Mouse (Mus musculus) heart, embryonic 16.5 days (tissue): ENCODE measurements around the gene Gypa. TPM values are rescaled to one million over a fixed set of nuclear protein-coding genes. Genes with fewer than 3 reads are reported as not detected.

ENCODE experiments used
- ATAC-seq: fragments of 200-750 bp; cut with Nextera tagmentation; replicated peaks from 2 replicates; pipeline ENCODE4 v1.8.0; 2017; ENCODE audit warnings: moderate number of reproducible peaks; ENCODE audit not compliant: insufficient read depth, low FRiP score; ENCODE audit errors: extremely low read depth
- H3K27ac ChIP-seq: fragments of 300-500 bp; sonication (generic); 2 replicates; pipeline ENCODE4 v1.5.1; 2014; ENCODE audit warnings: mild to moderate bottlenecking, low read length, control low read depth, moderate library complexity
- H3K27me3 ChIP-seq: fragments of 300-500 bp; sonication (generic); 2 replicates; pipeline ENCODE4 v1.6.1; 2014; ENCODE audit warnings: low read length, mixed read lengths; ENCODE audit not compliant: control insufficient read depth, insufficient read depth
- H3K36me3 ChIP-seq: fragments of 300-500 bp; sonication (generic); 2 replicates; pipeline ENCODE4 v1.6.1; 2014; ENCODE audit not compliant: control insufficient read depth, insufficient read depth
- H3K4me1 ChIP-seq: fragments of 300-500 bp; sonication (generic); 2 replicates; pipeline ENCODE4 v1.6.1; 2014; ENCODE audit warnings: low read length, mixed read lengths; ENCODE audit not compliant: control insufficient read depth, insufficient read depth
- H3K4me2 ChIP-seq: fragments of 300-500 bp; sonication (generic); 2 replicates; pipeline ENCODE4 v1.6.1; 2014; ENCODE audit warnings: low read depth, mild to moderate bottlenecking, control low read depth, low read length
- H3K4me3 ChIP-seq: fragments of 300-500 bp; sonication (generic); 2 replicates; pipeline ENCODE4 v1.5.1; 2014; ENCODE audit warnings: mild to moderate bottlenecking, control low read depth, low read length
- H3K9ac ChIP-seq: fragments of 300-500 bp; sonication (generic); 2 replicates; pipeline ENCODE4 v1.6.1; 2014; ENCODE audit warnings: low read length, control low read depth
- H3K9me3 ChIP-seq: fragments of 300-500 bp; sonication (generic); replicated peaks from 2 replicates; pipeline ENCODE4 v1.6.1; 2016; ENCODE audit warnings: low read length; ENCODE audit not compliant: control insufficient read depth
- WGBS: fragments of 180-500 bp; shearing (Covaris S2); extraction: QIAGEN DNeasy Blood & Tissue Kit; methylation state at CpG from one replicate; pipeline ENCODE4 v1.1.7; 2014; 5-methylcytosine and 5-hydroxymethylcytosine counted together
- polyA plus RNA-seq: library from polyadenylated mRNA; unstranded; fragments of >200 nt; fragmentation: Nextera tagmentation; extraction: Ambion mirVana; gene quantifications from 2 replicates; pipeline ENCODE4 v1.2.1, GENCODE M21; 2015

Gene Gypa
- polyA plus RNA-seq, 1 experiment from 2014 or later: 15.9 TPM

DNA sequence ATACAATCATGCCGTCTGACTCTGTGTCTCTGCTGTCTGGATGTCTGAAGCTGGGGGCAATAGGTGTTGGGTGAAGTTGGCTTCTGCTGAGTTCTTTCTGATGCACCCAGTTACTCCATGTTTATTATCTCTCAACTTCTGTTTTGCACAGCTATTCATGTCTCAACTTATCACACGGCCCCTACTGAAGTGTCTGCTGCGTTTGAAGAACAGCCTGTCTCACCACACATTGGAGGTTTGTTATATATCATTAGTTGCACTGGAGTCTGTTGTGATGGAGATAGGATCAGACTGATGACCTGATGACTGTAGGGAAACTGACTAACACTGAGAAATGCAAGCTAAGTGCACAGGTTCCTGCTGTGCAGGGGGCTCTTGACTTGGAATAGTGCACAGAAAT lies 7.2 kb downstream of the Gypa start:
- Histone ChIP-seq H3K9me3 (no peaks in the 10 kb centered on the region), H3K27me3 (no peaks in the 10 kb centered on the region), H3K4me3 (no peak overlapping the region), H3K27ac (no peak overlapping the region), H3K4me2 (no peak overlapping the region), H3K4me1 (no peaks in the 10 kb centered on the region), H3K36me3 (no peaks in the 10 kb centered on the region), H3K9ac (no peak overlapping the region)
- no peak for ATAC-seq
- WGBS: 69% methylated on average over 3 of the region's 3 CpGs

DNA sequence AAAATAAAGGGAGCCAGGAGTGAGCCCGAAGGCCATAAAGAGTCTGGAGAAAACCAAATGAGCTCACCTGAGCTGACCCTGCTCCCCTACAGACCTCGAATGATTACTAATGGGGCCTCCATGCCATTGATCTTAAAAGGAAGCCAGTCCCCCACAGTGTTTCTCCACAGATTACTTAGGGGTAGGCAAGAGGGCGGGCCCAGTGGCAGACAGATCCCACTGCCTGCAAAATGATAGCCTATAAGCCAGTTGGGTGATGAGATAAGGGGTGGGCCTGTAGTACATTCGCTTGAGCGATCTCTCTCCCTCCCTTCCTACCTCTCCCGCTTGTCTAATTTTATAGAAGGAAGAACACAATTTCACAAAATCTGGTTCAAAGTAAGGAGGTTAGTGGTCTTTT lies 7.7 kb downstream of the Gypa start:
- 79% methylated on average over 6 of the region's 6 CpGs for WGBS
- Histone ChIP-seq H3K27me3 (no peaks in the 10 kb centered on the region), H3K36me3 (no peaks in the 10 kb centered on the region), H3K4me3 (no peak overlapping the region), H3K9ac (no peak overlapping the region), H3K27ac (no peak overlapping the region), H3K4me1 (no peaks in the 10 kb centered on the region), H3K9me3 (no peaks in the 10 kb centered on the region), H3K4me2 (no peak overlapping the region)
- ATAC-seq: no peak

DNA sequence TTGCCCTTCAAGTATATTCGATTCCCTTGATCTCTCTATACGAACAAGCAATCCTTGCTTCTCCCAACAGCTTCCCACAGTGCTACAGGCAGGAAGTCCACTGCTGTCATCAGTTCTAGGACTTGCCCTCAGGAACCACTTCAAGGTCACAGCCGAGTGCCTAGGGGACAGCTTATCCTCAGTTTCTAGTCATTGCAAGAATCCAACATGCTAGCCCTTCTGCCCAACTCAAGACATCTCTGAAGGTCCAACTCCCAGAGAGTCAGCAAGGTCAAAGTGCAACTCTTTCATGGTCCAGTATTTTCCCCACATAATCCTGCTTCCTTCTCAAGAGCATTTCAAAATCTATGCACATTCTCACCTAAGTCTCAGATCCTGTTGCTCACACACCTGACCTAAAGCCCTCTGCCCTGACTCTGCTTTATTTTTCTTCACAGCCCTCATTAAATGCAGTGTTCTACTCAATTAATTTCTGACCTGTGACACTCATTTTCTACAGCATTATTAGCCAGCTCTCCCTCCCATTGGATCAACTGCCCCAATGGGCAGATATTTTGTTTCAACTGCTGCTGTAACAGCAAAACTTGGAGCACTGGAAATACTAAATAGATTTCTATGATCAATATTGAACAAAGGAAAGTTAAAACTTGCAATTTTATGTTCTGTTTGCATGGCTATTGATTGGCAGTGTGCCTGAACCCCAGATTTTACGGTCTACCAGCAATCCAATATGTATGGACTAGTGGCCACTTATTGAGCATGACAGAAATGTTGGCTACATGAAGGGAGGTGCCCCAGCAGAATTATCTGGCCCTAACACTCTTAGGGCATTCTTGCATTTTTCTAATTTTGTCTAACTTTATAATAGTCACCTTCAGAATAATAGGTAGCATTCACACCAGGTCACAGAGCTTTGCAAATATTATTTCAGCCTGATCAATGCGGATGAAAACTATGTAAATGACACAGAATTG lies 33.1 kb downstream of the Gypa start:
- no peak overlapping the region for H3K9ac ChIP-seq
- no peaks in the 10 kb centered on the region for H3K27me3 ChIP-seq
- 74% methylated on average over 5 of the region's 5 CpGs for WGBS
- no peak overlapping the region for H3K4me3 ChIP-seq
- no peak for ATAC-seq
- H3K4me1 ChIP-seq: no peaks in the 10 kb centered on the region
- no peak overlapping the region for H3K4me2 ChIP-seq
- no peaks in the 10 kb centered on the region for H3K9me3 ChIP-seq
- no peaks in the 10 kb centered on the region for H3K36me3 ChIP-seq
- H3K27ac ChIP-seq: no peak overlapping the region

DNA sequence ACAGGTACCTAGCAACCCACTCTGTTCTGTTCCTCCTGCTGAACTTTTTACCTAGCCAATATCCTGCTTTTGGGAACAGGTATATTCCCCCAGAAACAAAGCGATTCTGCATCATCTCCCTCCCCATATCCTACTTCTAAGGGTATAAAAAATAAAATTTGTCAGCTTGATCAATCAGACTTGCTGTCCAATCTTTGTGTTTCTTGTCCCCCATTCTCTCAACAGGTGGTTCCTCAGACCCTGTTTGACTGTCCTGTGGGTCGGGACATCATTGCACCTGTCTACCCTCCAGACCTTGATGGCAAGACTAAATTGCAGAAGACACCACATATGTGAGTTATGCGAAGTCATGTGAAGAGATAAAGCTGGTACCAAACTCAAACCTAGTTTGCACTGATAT lies 48.3 kb downstream of the Gypa start:
- H3K4me2 ChIP-seq: no peak overlapping the region
- no peak overlapping the region for H3K4me3 ChIP-seq
- peaks cover 3% of the 10 kb centered on the region; the same call in 1 of the 2 replicates for H3K9me3 ChIP-seq
- H3K9ac ChIP-seq: no peak overlapping the region
- no peaks in the 10 kb centered on the region for H3K27me3 ChIP-seq
- no peaks in the 10 kb centered on the region for H3K4me1 ChIP-seq
- ATAC-seq: no peak
- WGBS: 75% methylated on average over 3 of the region's 3 CpGs
- H3K36me3 ChIP-seq: no peaks in the 10 kb centered on the region
- no peak overlapping the region for H3K27ac ChIP-seq

DNA sequence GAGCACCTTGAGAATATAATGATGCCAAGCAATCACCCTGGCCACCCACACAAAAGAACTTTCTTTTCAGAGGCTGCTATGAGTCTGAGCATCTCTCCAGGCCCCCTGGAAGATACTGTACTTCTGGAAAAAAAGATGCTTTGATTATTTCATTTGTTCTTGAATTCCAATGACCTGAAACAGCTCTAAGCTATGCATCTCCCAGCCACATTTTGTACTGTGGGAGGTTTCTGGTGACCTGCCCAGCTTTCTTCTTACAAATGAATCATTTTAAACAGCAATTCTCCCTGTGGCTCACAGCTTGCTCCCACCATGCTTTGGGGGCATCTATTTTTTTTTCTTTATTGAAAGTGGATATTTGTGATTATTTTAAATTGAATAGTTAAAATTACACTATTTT lies 56.9 kb downstream of the Gypa start:
- Histone ChIP-seq H3K9me3 (no peaks in the 10 kb centered on the region), H3K27ac (no peak overlapping the region), H3K36me3 (no peaks in the 10 kb centered on the region), H3K9ac (no peak overlapping the region), H3K4me2 (no peak overlapping the region), H3K4me1 (no peaks in the 10 kb centered on the region), H3K4me3 (no peak overlapping the region), H3K27me3 (no peaks in the 10 kb centered on the region)
- no peak for ATAC-seq

DNA sequence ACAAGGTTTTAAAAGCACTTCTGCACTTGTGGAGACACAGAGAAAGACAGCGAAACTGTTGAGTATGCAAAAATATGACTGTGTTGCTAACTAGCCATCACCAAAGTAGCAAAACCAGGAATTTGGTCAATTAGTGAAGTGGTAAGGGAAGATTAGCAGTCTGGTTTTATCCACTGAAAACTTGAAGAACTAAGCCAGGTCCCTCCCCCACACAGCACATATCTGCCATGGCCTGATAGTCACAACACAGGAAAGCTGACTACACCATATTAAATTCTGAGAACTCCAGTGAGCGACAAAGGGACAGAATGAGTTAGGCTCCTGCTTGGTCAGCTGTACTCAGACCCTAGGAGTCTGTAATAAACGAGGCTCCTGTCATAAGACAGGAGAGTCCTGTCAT lies 57.7 kb downstream of the Gypa start:
- Histone ChIP-seq H3K27me3 (no peaks in the 10 kb centered on the region), H3K4me3 (no peak overlapping the region), H3K4me1 (no peaks in the 10 kb centered on the region), H3K36me3 (no peaks in the 10 kb centered on the region), H3K4me2 (no peak overlapping the region), H3K27ac (no peak overlapping the region), H3K9me3 (no peaks in the 10 kb centered on the region), H3K9ac (no peak overlapping the region)
- no peak for ATAC-seq
- WGBS: 61% methylated on average over 3 of the region's 3 CpGs

DNA sequence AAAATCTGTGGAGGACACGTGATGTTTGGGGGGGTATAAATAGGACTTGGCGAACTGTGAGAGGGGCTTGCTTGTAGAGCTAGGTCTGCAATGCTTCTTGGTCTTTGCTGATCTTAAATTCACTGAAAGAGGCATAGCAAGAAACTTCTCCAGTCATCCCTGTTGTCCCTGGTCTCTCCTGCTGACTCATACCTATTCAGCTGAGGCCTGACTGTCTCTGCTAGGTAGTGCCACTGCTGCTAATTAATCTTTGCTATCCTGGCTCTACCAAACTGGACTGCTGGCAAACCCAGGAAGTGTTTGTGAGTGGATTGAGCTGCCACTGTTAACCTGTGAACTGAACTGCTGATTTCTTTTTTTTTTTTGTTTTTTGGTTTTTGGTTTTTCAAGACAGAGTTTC lies 61.4 kb downstream of the Gypa start:
- ATAC-seq: no peak
- H3K27me3 ChIP-seq: no peaks in the 10 kb centered on the region
- no peak overlapping the region for H3K27ac ChIP-seq
- H3K9ac ChIP-seq: no peak overlapping the region
- 84% methylated on average over 2 of the region's 2 CpGs for WGBS
- no peaks in the 10 kb centered on the region for H3K9me3 ChIP-seq
- no peak overlapping the region for H3K4me2 ChIP-seq
- H3K4me1 ChIP-seq: no peaks in the 10 kb centered on the region
- H3K4me3 ChIP-seq: no peak overlapping the region
- H3K36me3 ChIP-seq: no peaks in the 10 kb centered on the region

Other genes starting within 250 kb of the Gypa start
- 0.28 and 0.34 TPM in 2 replicates for gene Frem3, start 117.3 kb downstream of the Gypa start, polyA plus RNA-seq
- 33.2 and 35.6 TPM in 2 replicates for gene Smarca5, start 245.7 kb downstream of the Gypa start, polyA plus RNA-seq